Mouse (Mus musculus) heart, embryonic 14.5 days (tissue): ENCODE results near the gene Nkg7. TPM values are rescaled to one million over a fixed set of nuclear protein-coding genes. Genes with fewer than 3 reads are reported as not detected.
A peak's percentile ranks its signal among the peaks of the same experiment; 100 is the strongest.

ENCODE experiments used
- ATAC-seq: fragments of 200-750 bp; cut with Nextera tagmentation; 2 replicates; pipeline ENCODE4 v1.8.0; 2017; ENCODE audit warnings: low read depth, moderate TSS enrichment; ENCODE audit not compliant: insufficient number of reproducible peaks, insufficient read depth, low FRiP score
- H3K27ac ChIP-seq, 2 experiments: fragments of 200-500 bp in 1 of 2; fragments of 300-500 bp in 1 of 2; sonication (generic) in 1 of 2; replicated peaks in 1 of 2; 2 replicates each; pipeline ENCODE4 v1.5.1; 2012 to 2014; ENCODE audit warnings: low read depth in 2 of 2, low read length in 2 of 2, control low read depth in 1 of 2, mild to moderate bottlenecking in 1 of 2, mixed read lengths in 1 of 2; ENCODE audit not compliant: control insufficient read depth in 1 of 2, insufficient read depth in 1 of 2
- H3K27me3 ChIP-seq: fragments of 300-500 bp; sonication (generic); 2 replicates; pipeline ENCODE4 v1.6.1; 2014; ENCODE audit warnings: mild to moderate bottlenecking, low read length, control low read depth; ENCODE audit not compliant: control insufficient read depth, insufficient read depth
- H3K36me3 ChIP-seq: fragments of 300-500 bp; sonication (generic); 2 replicates; pipeline ENCODE4 v1.6.1; 2014; ENCODE audit warnings: mild to moderate bottlenecking, control low read depth, low read length, mixed read lengths; ENCODE audit not compliant: control insufficient read depth, insufficient read depth
- H3K4me1 ChIP-seq, 2 experiments: fragments of 200-500 bp in 1 of 2; fragments of 300-500 bp in 1 of 2; sonication (generic) in 1 of 2; 2 replicates each; pipeline ENCODE4 v1.6.1; 2012 to 2014; ENCODE audit warnings: low read length in 2 of 2, control low read depth in 1 of 2, mixed read lengths in 1 of 2; ENCODE audit not compliant: control insufficient read depth in 2 of 2, insufficient read depth in 2 of 2
- H3K4me2 ChIP-seq: fragments of 300-500 bp; sonication (generic); 2 replicates; pipeline ENCODE4 v1.6.1; 2014; ENCODE audit warnings: mild to moderate bottlenecking, low read length
- H3K4me3 ChIP-seq, 2 experiments: fragments of 200-500 bp in 1 of 2; fragments of 300-500 bp in 1 of 2; sonication (generic) in 1 of 2; 2 replicates each; pipeline ENCODE4 v1.5.1; 2012 to 2014; ENCODE audit warnings: low read length in 2 of 2, mild to moderate bottlenecking in 2 of 2, control low read depth in 1 of 2, low read depth in 1 of 2, moderate library complexity in 1 of 2; ENCODE audit not compliant: control insufficient read depth in 1 of 2, insufficient read depth in 1 of 2
- H3K9ac ChIP-seq: fragments of 300-500 bp; sonication (generic); 2 replicates; pipeline ENCODE4 v1.6.1; 2014; ENCODE audit warnings: mild to moderate bottlenecking, low read length
- H3K9me3 ChIP-seq: fragments of 300-500 bp; sonication (generic); 2 replicates; pipeline ENCODE4 v1.6.1; 2016; ENCODE audit warnings: low read length, control low read depth; ENCODE audit not compliant: control insufficient read depth
- WGBS: fragments of 180-500 bp; shearing (Covaris S2); extraction: QIAGEN DNeasy Blood & Tissue Kit; methylation state at CpG from one replicate; pipeline ENCODE4 v1.1.7; 2014; 5-methylcytosine and 5-hydroxymethylcytosine counted together
- polyA plus RNA-seq: library from polyadenylated mRNA; unstranded; fragments of >200 nt; fragmentation: Nextera tagmentation; extraction: Ambion mirVana; gene quantifications from 2 replicates; pipeline ENCODE4 v1.2.1, GENCODE M21; 2014

Gene Nkg7
- polyA plus RNA-seq, 1 experiment from 2014 or later: 0.30 TPM

- Histone ChIP-seq H3K36me3 (no peaks in the 10 kb centered on the region), H3K27me3 (no peaks in the 10 kb centered on the region), H3K4me1 (no peaks in the 10 kb centered on the region), H3K9ac (no peak overlapping the region), H3K27ac (no peak overlapping the region), H3K9me3 (no peaks in the 10 kb centered on the region), H3K4me2 (no peak overlapping the region), H3K4me3 (no peak overlapping the region)
- WGBS: 91% methylated on average over 5 of the region's 5 CpGs
- no peak for ATAC-seq
Observed at GRCm38 (mm10) chr7:43434676-43435075, 2.2 kb upstream of the Nkg7 start.

GRCm38 (mm10) chr7:43438611-43439010 is 1.7 kb downstream of the Nkg7 start:
- Histone ChIP-seq H3K4me2 (no peak overlapping the region), H3K36me3 (no peaks in the 10 kb centered on the region), H3K9me3 (no peaks in the 10 kb centered on the region), H3K9ac (no peak overlapping the region), H3K4me3 (no peak overlapping the region), H3K27ac (no peak overlapping the region), H3K27me3 (no peaks in the 10 kb centered on the region), H3K4me1 (peaks cover 6 to 9% of the 10 kb centered on the region in 2 experiments; a peak in 3 of 4 replicates)
- WGBS: 72% methylated on average over 4 of the region's 4 CpGs
- no peak for ATAC-seq

DNA sequence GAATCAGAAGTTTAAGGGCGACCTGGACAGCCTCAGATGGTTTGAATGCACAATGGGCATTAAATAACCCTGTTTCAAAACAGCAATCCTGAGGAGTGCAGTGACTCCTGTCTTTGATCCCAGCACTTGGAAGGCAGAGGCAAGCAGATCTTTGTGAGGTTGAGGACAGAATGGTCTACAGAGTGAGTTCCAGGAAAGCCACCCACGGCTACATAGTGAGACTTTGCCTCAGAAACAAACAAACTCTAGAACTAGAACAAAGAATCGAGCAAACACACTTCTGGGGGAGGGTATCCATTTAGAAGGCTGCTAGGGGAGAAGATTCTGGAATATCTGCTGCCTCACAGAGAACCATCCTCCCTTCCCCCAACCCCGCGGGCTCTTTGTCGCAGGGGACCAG is 3.6 kb downstream of the Nkg7 start, which contains the start of gene Cldnd2:
TSS of gene Cldnd2 (plus strand) at position 301 of the 400 bp plus-strand sequence.
- H3K4me3 ChIP-seq: no peak within 1 kb of the TSS
- H3K4me2 ChIP-seq: no peak within 1 kb of the TSS
- ATAC-seq: no peak
- no peak within 1 kb of the TSS for H3K9ac ChIP-seq
- H3K36me3 ChIP-seq: no peaks in the 10 kb centered on the region
- 81% methylated on average over 6 of the region's 6 CpGs for WGBS
- no peaks in the 10 kb centered on the region for H3K27me3 ChIP-seq
- H3K27ac ChIP-seq: no peak within 1 kb of the TSS
- H3K9me3 ChIP-seq: no peaks in the 10 kb centered on the region
- peaks cover 16 to 18% of the 10 kb centered on the region in 2 experiments for H3K4me1 ChIP-seq

DNA sequence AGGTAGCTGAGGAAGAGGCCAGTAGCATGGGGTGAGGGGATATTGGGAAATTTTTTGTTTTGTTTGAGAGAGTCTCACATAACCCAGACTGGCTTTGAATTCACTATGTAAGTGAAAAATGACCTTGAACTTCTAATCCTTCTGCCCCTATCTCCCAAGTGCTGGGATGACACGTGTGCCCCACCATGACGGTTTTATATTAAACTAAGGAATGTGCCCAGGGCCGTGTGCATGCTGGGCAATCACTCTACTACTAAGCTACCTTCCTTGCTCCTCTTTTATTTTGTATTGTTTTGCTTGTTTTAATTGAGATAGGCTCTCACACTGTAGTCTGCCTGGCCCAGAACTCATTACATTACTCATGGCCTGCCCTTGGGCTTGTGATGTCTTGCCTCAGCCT is 4.2 kb downstream of the Nkg7 start:
- H3K9me3 ChIP-seq: no peaks in the 10 kb centered on the region
- H3K4me3 ChIP-seq: no peak overlapping the region
- no peaks in the 10 kb centered on the region for H3K27me3 ChIP-seq
- ATAC-seq: no peak
- no peak overlapping the region for H3K9ac ChIP-seq
- H3K4me2 ChIP-seq: no peak overlapping the region
- WGBS: 79% methylated on average over 3 of the region's 3 CpGs
- no peaks in the 10 kb centered on the region for H3K36me3 ChIP-seq
- H3K4me1 ChIP-seq: peaks cover 16 to 18% of the 10 kb centered on the region in 2 experiments
- H3K27ac ChIP-seq: no peak overlapping the region

- Histone ChIP-seq H3K4me1 (peaks cover 18 to 20% of the 10 kb centered on the region in 2 experiments), H3K27ac (peak overlapping the region; percentile 98 to 100), H3K36me3 (no peaks in the 10 kb centered on the region), H3K4me2 (peak overlapping the region; percentile 93), H3K9ac (peak overlapping the region; percentile 79), H3K4me3 (peak overlapping the region; percentile 60 to 69), H3K9me3 (no peaks in the 10 kb centered on the region), H3K27me3 (no peaks in the 10 kb centered on the region)
- ATAC-seq: no peak
- 29% methylated on average over 9 of the region's 9 CpGs for WGBS
Observed at GRCm38 (mm10) chr7:43442684-43443083, 5.8 kb downstream of the Nkg7 start.

- WGBS: 1% methylated on average over 36 of the region's 36 CpGs
- Histone ChIP-seq H3K9ac (peak overlapping the region; percentile 79), H3K4me1 (peaks cover 19 to 27% of the 10 kb centered on the region in 2 experiments), H3K36me3 (no peaks in the 10 kb centered on the region), H3K9me3 (no peaks in the 10 kb centered on the region), H3K4me2 (peak overlapping the region; percentile 93), H3K27ac (peak overlapping the region; percentile 98 to 100), H3K4me3 (peak overlapping the region; percentile 60 to 69), H3K27me3 (no peaks in the 10 kb centered on the region)
- ATAC-seq: peak; percentile 88
Observed at GRCm38 (mm10) chr7:43443126-43443916, 6.4 kb downstream of the Nkg7 start.

DNA sequence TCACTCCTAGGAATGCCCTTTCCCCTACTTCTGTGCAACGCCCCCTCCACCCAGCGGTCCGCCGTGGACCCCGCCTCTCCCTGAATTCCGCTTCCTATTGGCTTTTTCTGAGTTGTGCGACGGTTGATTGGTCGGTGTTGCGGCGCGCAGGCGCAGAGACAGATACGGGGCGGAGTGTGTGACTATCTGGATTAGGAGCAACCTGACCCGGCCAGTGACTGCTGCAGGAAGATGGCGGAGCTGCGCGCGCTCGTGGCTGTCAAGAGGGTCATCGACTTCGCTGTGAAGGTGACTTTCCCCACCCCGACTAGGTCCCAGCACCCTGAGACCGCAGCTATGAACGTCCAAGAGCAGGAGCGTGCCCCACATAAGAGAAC is 7.0 kb downstream of the Nkg7 start, which contains the start of the genes Etfb and Gm45233:
TSS of gene Etfb (plus strand) at position 167 of the 377 bp plus-strand sequence.
TSS of gene Gm45233 (plus strand) at position 212 of the 377 bp plus-strand sequence.
- H3K9ac ChIP-seq: peak within 1 kb of the TSS; percentile 79
- WGBS: 0% methylated on average over 27 of the region's 27 CpGs
- no peaks in the 10 kb centered on the region for H3K9me3 ChIP-seq
- H3K36me3 ChIP-seq: no peaks in the 10 kb centered on the region
- H3K4me2 ChIP-seq: peak within 1 kb of the TSS; percentile 93
- peak; percentile 96 for ATAC-seq
- H3K27ac ChIP-seq: peak within 1 kb of the TSS; percentile 98 to 100
- H3K4me3 ChIP-seq: peak within 1 kb of the TSS; percentile 60 to 69
- H3K27me3 ChIP-seq: no peaks in the 10 kb centered on the region
- peaks cover 23 to 32% of the 10 kb centered on the region in 2 experiments for H3K4me1 ChIP-seq
